Mouse (Mus musculus): Measurements from ENCODE around the gene Defb29.

Defb29 gene

DNA sequence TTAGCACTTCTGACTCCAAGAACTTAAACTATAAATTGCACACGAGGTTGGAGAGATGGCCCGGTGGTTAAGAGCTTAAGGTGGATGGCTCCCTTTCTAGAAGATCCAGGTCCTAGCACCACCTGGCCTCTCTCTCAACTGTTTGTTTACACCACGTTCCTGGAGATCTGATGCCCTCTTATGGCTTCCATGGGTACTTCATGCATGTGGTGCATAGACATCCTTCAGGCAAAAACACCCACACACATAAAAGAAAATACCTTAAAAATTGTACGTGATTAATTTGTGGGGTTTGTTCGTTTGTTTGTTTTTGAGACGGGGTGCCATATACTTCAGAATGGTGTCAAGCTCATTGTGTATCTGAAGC is 39.1 kb downstream of the Defb29 start:
- DNase-seq (ENCODE audit: low spot score), result no peak

DNA sequence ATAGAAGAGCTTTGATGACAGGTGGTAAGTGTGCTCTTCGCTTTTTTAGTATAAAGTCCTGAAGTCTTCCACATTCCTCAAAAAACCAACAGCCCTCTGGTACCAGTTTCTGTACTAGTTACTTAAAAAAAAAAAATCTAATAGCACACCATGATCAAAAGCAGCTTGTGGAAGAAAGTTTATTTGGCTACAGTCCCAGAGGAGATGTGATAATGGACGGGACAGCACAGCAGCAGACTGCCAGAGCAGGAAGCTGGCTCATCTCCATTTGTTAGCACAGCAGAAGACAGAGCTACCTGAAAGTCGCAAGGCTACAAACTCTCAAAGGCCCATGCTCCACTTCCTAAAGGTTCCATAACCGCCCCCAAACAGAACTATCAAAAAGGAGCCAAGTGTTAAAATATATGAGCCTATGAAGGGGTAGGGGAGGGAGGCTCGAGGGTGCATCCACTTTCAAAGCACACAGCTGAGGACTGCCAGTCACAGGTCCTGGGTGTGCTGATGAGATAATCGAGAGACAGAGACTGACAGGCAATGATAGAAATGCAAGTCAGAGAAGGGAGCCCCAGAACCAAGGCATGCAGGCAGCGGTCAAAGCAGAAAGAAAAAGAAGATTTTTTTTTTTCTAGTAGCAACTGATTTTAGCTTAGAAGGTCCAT is 39.6 kb downstream of the Defb29 start:
- DNase-seq (ENCODE audit: low spot score), result no peak

DNA sequence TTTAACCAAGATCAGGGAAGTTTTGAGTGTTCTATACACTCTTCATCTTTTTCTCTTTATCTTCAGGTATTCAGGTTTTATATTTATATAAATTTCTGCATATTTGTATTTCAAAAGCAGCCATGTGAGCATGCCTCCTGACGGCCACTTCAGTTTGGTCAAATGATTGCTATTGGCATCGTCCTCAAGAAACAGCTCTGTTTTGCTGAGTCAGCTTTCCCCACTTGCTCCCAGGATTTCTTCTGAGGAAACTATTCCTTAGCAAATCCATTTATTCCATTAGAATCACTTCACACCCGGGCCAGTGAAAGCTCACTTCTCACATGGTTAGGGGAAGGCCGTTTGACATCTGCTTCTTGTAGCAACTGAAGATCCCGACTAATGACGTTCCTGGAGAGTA is 41.9 kb downstream of the Defb29 start:
- no peak for DNase-seq (ENCODE audit: low spot score)

DNA sequence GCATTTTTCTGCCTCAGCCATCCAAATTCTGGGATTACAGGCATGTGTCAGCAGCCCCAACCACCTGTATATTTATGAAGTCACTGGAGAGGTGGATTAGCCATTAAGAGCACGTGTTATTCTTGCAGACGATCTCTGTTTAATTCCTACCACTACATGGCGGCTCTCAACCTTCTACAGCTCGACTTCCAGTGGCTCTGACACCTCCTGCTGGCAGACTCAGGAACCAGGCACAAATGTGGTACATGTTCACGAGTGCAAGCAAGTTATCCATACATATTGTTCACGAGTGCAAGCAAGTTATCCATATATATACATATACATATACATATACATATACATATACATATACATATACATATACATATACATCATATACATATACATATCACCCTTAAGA is 46.7 kb downstream of the Defb29 start:
- DNase-seq (ENCODE audit: low spot score), result no peak

DNA sequence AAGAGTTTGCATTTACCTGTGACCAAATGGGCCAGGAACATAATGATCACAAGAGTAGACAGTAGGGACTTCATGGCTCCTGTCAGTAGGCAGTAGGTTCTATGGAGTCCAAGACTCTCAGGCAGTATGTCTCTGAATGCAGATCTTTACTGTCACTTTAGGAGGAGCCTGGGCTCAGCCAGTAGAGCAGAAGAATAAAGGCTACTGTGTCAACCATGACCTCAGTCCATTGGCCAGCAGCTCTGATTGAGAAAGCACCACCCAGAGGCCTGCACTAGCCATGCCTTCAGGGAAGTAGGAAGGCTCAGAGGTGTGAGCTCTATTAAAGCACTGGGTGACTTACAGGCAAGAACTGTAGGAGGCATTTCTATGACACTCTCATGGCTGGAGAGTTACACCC is 49.9 kb downstream of the Defb29 start, which contains the start of gene Defb22:
Gene Defb22, minus strand, starts transcription at position 101 of the 400 bp plus-strand sequence.
- DNase-seq (ENCODE audit: low spot score), result no peak

All from layer of hippocampus, adult 9-10 months (tissue).